Mouse (Mus musculus): ENCODE data around the gene Sema4d. TPM values are rescaled to one million over a fixed set of nuclear protein-coding genes. Genes with fewer than 3 reads are reported as not detected.

The Sema4d gene
- total and polyA plus RNA-seq, 3 experiments: 6.9 to 20.3 TPM; not detected in 1

GRCm38 (mm10) chr13:51818170-51818943 lies 24.8 kb upstream of the Sema4d start:
- TF ChIP-seq UBTF (IDR thresholded peaks at IDR 0.05; ENCODE audit: borderline replicate concordance, insufficient read depth, low read depth, low read length) (no peak), USF2 (IDR thresholded peaks at IDR 0.05; ENCODE audit: borderline replicate concordance in 1 of 2, insufficient read depth in 1 of 2, low read depth in 1 of 2, low read length in 2 of 2) (no peak), BHLHE40 (IDR thresholded peaks at IDR 0.05; ENCODE audit: borderline replicate concordance, low read depth, low read length) (no peak), ZNF384 (IDR thresholded peaks at IDR 0.05; ENCODE audit: low read depth, low read length) (no peak), CTCF (IDR thresholded peaks at IDR 0.05 in 2 of 3, conservative IDR thresholded peaks at IDR 0.05 in 1 of 3; ENCODE audit: control insufficient read depth in 1 of 3, insufficient read depth in 1 of 3, low read depth in 2 of 3, low read length in 3 of 3, poor library complexity in 1 of 3, severe bottlenecking in 1 of 3) (no peak)

GRCm38 (mm10) chr13:51816559-51817041 lies 23.1 kb upstream of the Sema4d start:
- peaks cover 0 to 20% of the 10 kb centered on the region in 2 experiments; a peak in 2 of 4 replicates for H3K4me1 ChIP-seq (ENCODE audit: control insufficient read depth in 1 of 2, insufficient read depth in 2 of 2, low read length in 2 of 2)
- DNase-seq (ENCODE audit: low read depth, low spot score): no peak
- no peaks in the 10 kb centered on the region for H3K27me3 ChIP-seq (ENCODE audit: control insufficient read depth in 1 of 2, insufficient read depth in 2 of 2, low read length in 2 of 2)
- TF ChIP-seq CTCF (IDR thresholded peaks at IDR 0.05 in 2 of 3, conservative IDR thresholded peaks at IDR 0.05 in 1 of 3; ENCODE audit: control insufficient read depth in 1 of 3, insufficient read depth in 1 of 3, low read depth in 2 of 3, low read length in 3 of 3, poor library complexity in 1 of 3, severe bottlenecking in 1 of 3): no peak
- TF ChIP-seq BHLHE40 (IDR thresholded peaks at IDR 0.05; ENCODE audit: borderline replicate concordance, low read depth, low read length): no peak
- TF ChIP-seq E2F4 (IDR thresholded peaks at IDR 0.05; ENCODE audit: borderline replicate concordance, low read depth, low read length): no peak
- TF ChIP-seq SIN3A (IDR thresholded peaks at IDR 0.05; ENCODE audit: low read length): no peak
- TF ChIP-seq ETS1 (IDR thresholded peaks at IDR 0.05; ENCODE audit: low read depth, low read length): no peak
- no peak for TF ChIP-seq MYC (IDR thresholded peaks at IDR 0.05; ENCODE audit: low read depth, low read length)
- TF ChIP-seq CHD2 (IDR thresholded peaks at IDR 0.05; ENCODE audit: low read length): no peak
- peak; percentile 34; the same call in 1 of the 2 replicates for TF ChIP-seq TAL1 (IDR thresholded peaks at IDR 0.05; ENCODE audit: low read length)
- H3K27ac ChIP-seq (ENCODE audit: control insufficient read depth, low read depth, low read length): peak overlapping the region; percentile 56
- no peaks in the 10 kb centered on the region for H3K79me2 ChIP-seq (ENCODE audit: control insufficient read depth, insufficient read depth, low read length, poor library complexity)
- no peaks in the 10 kb centered on the region for H3K9me3 ChIP-seq (replicated peaks; ENCODE audit: insufficient read depth, low read length)
- H3K4me3 ChIP-seq (ENCODE audit: control insufficient read depth in 1 of 2, insufficient read depth in 1 of 2, low read depth in 2 of 2, low read length in 2 of 2): no peak overlapping the region
- peaks cover 0 to 18% of the 10 kb centered on the region in 2 experiments; a peak in 2 of 4 replicates for H3K36me3 ChIP-seq (ENCODE audit: control insufficient read depth in 1 of 2, insufficient read depth in 2 of 2, low read length in 2 of 2)
- H3K9ac ChIP-seq (ENCODE audit: control insufficient read depth, low read depth, low read length, poor library complexity, severe bottlenecking): peak overlapping the region; percentile 6; the same call in 1 of the 2 replicates

More at GRCm38 (mm10) chr13:51818170-51818943, 24.8 kb upstream of the Sema4d start:
- Histone ChIP-seq H3K9ac (ENCODE audit: control insufficient read depth, low read depth, low read length, poor library complexity, severe bottlenecking) (no peak overlapping the region), H3K27me3 (ENCODE audit: control insufficient read depth in 1 of 2, insufficient read depth in 2 of 2, low read length in 2 of 2) (0 out of 4 replicates have a peak, but pooled peaks cover 0 to 1% of the 10 kb centered on the region in 2 experiments), H3K27ac (ENCODE audit: control insufficient read depth, low read depth, low read length) (no peak overlapping the region), H3K79me2 (ENCODE audit: control insufficient read depth, insufficient read depth, low read length, poor library complexity) (no peaks in the 10 kb centered on the region), H3K9me3 (replicated peaks; ENCODE audit: insufficient read depth, low read length) (no peaks in the 10 kb centered on the region), H3K4me1 (ENCODE audit: control insufficient read depth in 1 of 2, insufficient read depth in 2 of 2, low read length in 2 of 2) (peaks cover 0 to 17% of the 10 kb centered on the region in 2 experiments; a peak in 2 of 4 replicates), H3K4me3 (ENCODE audit: control insufficient read depth in 1 of 2, insufficient read depth in 1 of 2, low read depth in 2 of 2, low read length in 2 of 2) (no peak overlapping the region), H3K36me3 (ENCODE audit: control insufficient read depth in 1 of 2, insufficient read depth in 2 of 2, low read length in 2 of 2) (peaks cover 0 to 16% of the 10 kb centered on the region in 2 experiments; a peak in 2 of 4 replicates)
- DNase-seq (ENCODE audit: low read depth, low spot score): no peak
